Mouse (Mus musculus): Measurements from ENCODE around the gene Mapk10.

- TF ChIP-seq CTCF (IDR thresholded peaks at IDR 0.05; ENCODE audit: low read depth, low read length) (no peak), TAL1 (conservative IDR thresholded peaks at IDR 0.05; ENCODE audit: low read depth, low read length) (no peak), GATA1 (IDR thresholded peaks at IDR 0.05; ENCODE audit: borderline replicate concordance, low read length) (no peak), GATA2 (IDR thresholded peaks at IDR 0.05; ENCODE audit: borderline replicate concordance, low read depth, low read length) (no peak), POLR2AphosphoS5 (IDR thresholded peaks at IDR 0.05; ENCODE audit: insufficient replicate concordance, low read depth, low read length) (no peak)
These were observed 39.9 kb downstream of the Mapk10 start for GRCm38 (mm10) chr5:103171207-103171606.

Measured in G1E (cell line).